Mouse (Mus musculus): ENCODE measurements around the gene Dync1li1. TPM values are rescaled to one million over a fixed set of nuclear protein-coding genes. Genes with fewer than 3 reads are reported as not detected.

The Dync1li1 gene
- polyA plus RNA-seq, 1 experiment from 2014 or later = 94.0 TPM

Other genes with a start within 250 kb of the Dync1li1 start
- gene Ccr4, start 183.9 kb upstream of the Dync1li1 start, polyA plus RNA-seq (2014; fragmentation: Nextera tagmentation; extraction: Ambion mirVana) = 0.08 TPM in 1 of 2 replicates, not detected in the other
- not detected in 2 replicates for gene C130032M10Rik, start 173.1 kb upstream of the Dync1li1 start, polyA plus RNA-seq (2014; fragmentation: Nextera tagmentation; extraction: Ambion mirVana)
- 2.1 and 2.2 TPM in 2 replicates for gene Trim71, start 124.4 kb upstream of the Dync1li1 start, polyA plus RNA-seq (2014; fragmentation: Nextera tagmentation; extraction: Ambion mirVana)
- 68.0 and 68.5 TPM in 2 replicates for gene Cnot10, start 48.6 kb upstream of the Dync1li1 start, polyA plus RNA-seq (2014; fragmentation: Nextera tagmentation; extraction: Ambion mirVana)
- gene Cmtm6, start 42.3 kb downstream of the Dync1li1 start, polyA plus RNA-seq (2014; fragmentation: Nextera tagmentation; extraction: Ambion mirVana) = 24.1 and 25.7 TPM in 2 replicates
- 57.0 and 57.2 TPM in 2 replicates for gene Cmtm7, start 93.1 kb downstream of the Dync1li1 start, polyA plus RNA-seq (2014; fragmentation: Nextera tagmentation; extraction: Ambion mirVana)
- 15.2 and 20.4 TPM in 2 replicates for gene Cmtm8, start 155.4 kb downstream of the Dync1li1 start, polyA plus RNA-seq (2014; fragmentation: Nextera tagmentation; extraction: Ambion mirVana)
- 11.5 and 12.0 TPM in 2 replicates for gene Gpd1l, start 245.2 kb downstream of the Dync1li1 start, polyA plus RNA-seq (2014; fragmentation: Nextera tagmentation; extraction: Ambion mirVana)

Data from neural tube, embryonic 11.5 days (tissue).